Mouse (Mus musculus): ENCODE results near the gene Tbc1d2.
"Not testable (repeated sequence)": the region's sequence is repeated elsewhere in the genome, so short reads cannot be mapped to it uniquely, and the experiment has no call there.

- not testable (repeated sequence) for TF ChIP-seq POLR2A (IDR thresholded peaks at IDR 0.05; ENCODE audit: low read depth, low read length); CTCF (IDR thresholded peaks at IDR 0.05; ENCODE audit: extremely low read depth, insufficient read depth, insufficient read length, insufficient replicate concordance)
Measured at GRCm38 (mm10) chr4:46584084-46584483, 65.9 kb downstream of the Tbc1d2 start.

Data from spleen, adult 2 months (tissue).